Mouse (Mus musculus) thymus, adult 2 months (tissue): ENCODE measurements around the gene Arf4.

Experiments
- CTCF ChIP-seq: fragments of 200-500 bp; IDR thresholded peaks from 2 replicates; pipeline ENCODE4 v1.5.1; 2012; ENCODE audit warnings: mild to moderate bottlenecking, control low read depth, low read length, moderate library complexity, borderline replicate concordance; ENCODE audit not compliant: control insufficient read depth, poor library complexity, insufficient read depth; ENCODE audit errors: extremely low read depth
- POLR2A ChIP-seq: fragments of 200-500 bp; IDR thresholded peaks from 2 replicates; pipeline ENCODE4 v1.6.1; 2012; ENCODE audit warnings: mild to moderate bottlenecking, low read length, control low read depth, moderate library complexity; ENCODE audit not compliant: control insufficient read depth, poor library complexity, insufficient read depth; ENCODE audit errors: extremely low read depth

GRCm38 (mm10) chr14:26675371-26675770, 37.5 kb downstream of the Arf4 start:
- TF ChIP-seq CTCF (no peak), POLR2A (no peak)
